Mouse (Mus musculus): ENCODE results near the gene Arhgap42. TPM values are rescaled to one million over a fixed set of nuclear protein-coding genes. Genes with fewer than 3 reads are reported as not detected.

The Arhgap42 gene
- total RNA-seq, 1 experiment from 2014 or later = 0.27 TPM

GRCm38 (mm10) chr9:9051184-9051583 lies 187.7 kb downstream of the Arhgap42 start:
- peak; percentile 60; the same call in 1 of the 2 replicates for ATAC-seq (replicated peaks; ENCODE audit: low read depth, poor library complexity, severe bottlenecking)

- ATAC-seq (replicated peaks; ENCODE audit: low read depth, poor library complexity, severe bottlenecking) = 0 out of 2 replicates have a peak, but pooled peaks have one; percentile 39
Measured at GRCm38 (mm10) chr9:9049202-9049601, 189.7 kb downstream of the Arhgap42 start.

- no peak for ATAC-seq (replicated peaks; ENCODE audit: low read depth, poor library complexity, severe bottlenecking)
Measured at GRCm38 (mm10) chr9:9041009-9041408, 197.9 kb downstream of the Arhgap42 start.

- no peak for ATAC-seq (replicated peaks; ENCODE audit: low read depth, poor library complexity, severe bottlenecking)
Measured at GRCm38 (mm10) chr9:9037017-9037671, 201.8 kb downstream of the Arhgap42 start.

GRCm38 (mm10) chr9:9027904-9028303 lies 211.0 kb downstream of the Arhgap42 start:
- ATAC-seq (replicated peaks; ENCODE audit: low read depth, poor library complexity, severe bottlenecking) = no peak

- peak; percentile 42; the same call in 1 of the 2 replicates for ATAC-seq (replicated peaks; ENCODE audit: low read depth, poor library complexity, severe bottlenecking)
Measured at GRCm38 (mm10) chr9:9027445-9027844, 211.5 kb downstream of the Arhgap42 start.

- ATAC-seq (replicated peaks; ENCODE audit: low read depth, poor library complexity, severe bottlenecking) = no peak
Measured at GRCm38 (mm10) chr9:9015108-9015507, 223.8 kb downstream of the Arhgap42 start.

GRCm38 (mm10) chr9:9001170-9001569 lies 237.7 kb downstream of the Arhgap42 start:
- 0 out of 2 replicates have a peak, but pooled peaks have one; percentile 30 for ATAC-seq (replicated peaks; ENCODE audit: low read depth, poor library complexity, severe bottlenecking)

- peak; percentile 91 for ATAC-seq (replicated peaks; ENCODE audit: low read depth, poor library complexity, severe bottlenecking)
Measured at GRCm38 (mm10) chr9:8996494-8996893, 242.4 kb downstream of the Arhgap42 start.

- ATAC-seq (replicated peaks; ENCODE audit: low read depth, poor library complexity, severe bottlenecking) = no peak
Measured at GRCm38 (mm10) chr9:8982315-8982714, 256.6 kb downstream of the Arhgap42 start.

GRCm38 (mm10) chr9:8977775-8978174 lies 261.1 kb downstream of the Arhgap42 start:
- ATAC-seq (replicated peaks; ENCODE audit: low read depth, poor library complexity, severe bottlenecking) = no peak

- ATAC-seq (replicated peaks; ENCODE audit: low read depth, poor library complexity, severe bottlenecking) = no peak
Measured at GRCm38 (mm10) chr9:8971491-8971890, 267.4 kb downstream of the Arhgap42 start, which contains the start of gene Gm16485. Gm16485 (plus strand) TSS chr9:8971791.

- ATAC-seq (replicated peaks; ENCODE audit: low read depth, poor library complexity, severe bottlenecking) = no peak
Measured at GRCm38 (mm10) chr9:8970240-8970639, 268.7 kb downstream of the Arhgap42 start.

GRCm38 (mm10) chr9:8964512-8965133 lies 274.3 kb downstream of the Arhgap42 start:
- ATAC-seq (replicated peaks; ENCODE audit: low read depth, poor library complexity, severe bottlenecking) = peak; percentile 88

- ATAC-seq (replicated peaks; ENCODE audit: low read depth, poor library complexity, severe bottlenecking) = no peak
Measured at GRCm38 (mm10) chr9:8953306-8953705, 285.6 kb downstream of the Arhgap42 start.

Data from common myeloid progenitor, adult 5-6 weeks (primary cell).